In the genomic region with DNA sequence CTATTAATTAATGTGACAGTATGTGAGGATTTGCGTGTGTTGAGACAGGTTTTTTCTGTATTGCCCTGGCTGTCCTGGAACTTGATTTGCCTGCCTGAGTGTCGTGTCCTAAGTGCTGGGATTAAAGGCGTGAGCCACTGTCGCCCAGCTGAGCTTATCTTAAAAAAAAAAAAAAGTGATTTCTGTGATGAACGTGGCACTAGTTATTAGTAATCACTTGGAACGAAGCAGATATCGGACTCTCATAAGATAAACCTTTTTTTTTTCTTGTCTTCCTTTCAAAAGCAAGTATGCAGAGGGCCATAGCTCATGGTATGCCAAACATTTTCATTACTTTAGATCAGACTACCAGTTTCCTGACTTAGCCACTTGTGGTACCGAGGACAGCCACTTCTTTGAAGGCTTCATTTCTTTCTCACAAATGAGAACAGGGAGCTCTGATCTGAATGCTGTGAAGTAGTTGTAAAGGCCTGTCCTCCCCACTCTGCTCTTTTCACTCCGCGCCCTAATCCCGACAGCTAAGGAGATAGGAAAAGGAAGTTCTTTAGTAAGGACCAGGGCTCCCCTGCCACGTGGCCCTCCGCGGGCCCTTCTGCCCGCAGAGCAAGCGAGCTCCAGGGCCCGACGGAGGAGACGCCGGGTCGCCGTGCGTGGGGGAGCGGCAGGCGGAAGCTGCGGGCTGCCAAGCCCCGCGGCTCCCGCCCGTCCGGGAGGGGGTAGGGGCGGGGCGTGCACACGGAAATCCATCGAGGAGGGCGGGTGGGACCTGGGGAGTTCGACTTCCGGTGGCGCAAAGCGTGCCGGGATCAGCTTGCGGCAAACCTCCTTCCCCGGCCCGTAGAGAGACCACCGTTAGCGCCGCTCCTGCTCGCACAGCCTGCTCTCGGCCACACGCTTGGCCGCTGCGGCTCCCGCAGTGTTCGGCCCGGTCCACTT, we compare ENCODE assay signal across 8 mouse cellular contexts. TPM values are rescaled to one million over a fixed set of nuclear protein-coding genes. Genes with fewer than 3 reads are reported as not detected.
DNase-seq lines count a peak whose midpoint lies in the region; ATAC-seq lines count a peak whose summit lies in the region.

A gene (plus strand): TSS at position 771 of the 936 bp plus-strand sequence.

- DNase-seq in MN1 (ENCODE audit: low spot score) = peak; percentile 87
- DNase-seq in cerebellum, adult 8-10 months = peak; percentile 78
- peak; percentile 87 for DNase-seq in forelimb bud, embryonic 11.5 days (ENCODE audit: low read depth, low spot score)
- DNase-seq in layer of hippocampus, postnatal 10 days (ENCODE audit: low spot score in 2 of 2) = peak; percentile 78 to 88
- DNase-seq in lung, postnatal 10 days = peak; percentile 92
- peak; percentile 77 for DNase-seq in retina, adult 2 months (ENCODE audit: low read depth, low spot score)
- DNase-seq in thymus, postnatal 4 days = peak; percentile 93

- peak; percentile 85 to 88 for ATAC-seq in hematopoietic stem cell, adult 5-6 weeks (replicated peaks in 1 of 2; ENCODE audit: insufficient read depth in 1 of 2, low FRiP score in 2 of 2, low TSS enrichment in 1 of 2, low read depth in 1 of 2, poor library complexity in 2 of 2, severe bottlenecking in 2 of 2)

RNA-seq across cellular contexts. Expression of the gene that starts here (rescaled TPM):
- total RNA-seq in hematopoietic stem cell, adult 5-6 weeks (2017) = 48.9 and 54.9 TPM in 2 replicates
- total RNA-seq in layer of hippocampus, postnatal 10 days (2021) = 10 to 100 TPM; 50.9 to 54.1 TPM

Comparison
In these comparisons a context has a peak if more than half of its experiments do, and no peak if none do; other contexts are left out.
1. Peak in every context shown above with its lines: DNase-seq and ATAC-seq.